Mouse (Mus musculus) lung, postnatal 4 days (tissue): ENCODE results near the gene Wwox.

ENCODE experiments used
- DNase-seq, 2 experiments: peaks; one replicate each; pipeline ENCODE4 v3.0.0; 2021

Wwox gene

DNA sequence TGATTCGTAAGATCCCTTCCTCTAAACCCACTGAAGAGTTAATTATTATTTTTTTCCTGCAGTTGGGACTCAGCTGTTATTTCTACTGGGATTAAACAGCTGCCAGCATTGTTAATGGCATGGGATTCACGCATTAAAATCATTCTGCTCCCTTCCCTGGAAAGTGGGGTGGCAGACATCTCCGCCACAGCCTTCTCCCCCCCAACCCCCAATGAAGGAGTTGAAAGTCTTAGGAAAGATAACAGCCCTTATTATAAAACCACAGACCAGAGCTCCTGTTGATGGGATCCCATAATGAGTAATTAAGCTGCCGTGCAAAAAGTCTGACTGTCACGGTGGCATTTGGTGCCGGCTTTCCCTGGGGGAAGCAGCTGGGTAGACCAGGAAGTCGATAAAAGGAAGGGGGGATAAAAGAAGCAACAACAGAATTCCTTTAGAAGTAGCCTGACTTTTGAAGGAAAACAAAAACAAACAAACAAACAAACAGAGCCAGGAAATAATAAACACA lies 694.3 kb downstream of the Wwox start:
- no peak for DNase-seq

DNA sequence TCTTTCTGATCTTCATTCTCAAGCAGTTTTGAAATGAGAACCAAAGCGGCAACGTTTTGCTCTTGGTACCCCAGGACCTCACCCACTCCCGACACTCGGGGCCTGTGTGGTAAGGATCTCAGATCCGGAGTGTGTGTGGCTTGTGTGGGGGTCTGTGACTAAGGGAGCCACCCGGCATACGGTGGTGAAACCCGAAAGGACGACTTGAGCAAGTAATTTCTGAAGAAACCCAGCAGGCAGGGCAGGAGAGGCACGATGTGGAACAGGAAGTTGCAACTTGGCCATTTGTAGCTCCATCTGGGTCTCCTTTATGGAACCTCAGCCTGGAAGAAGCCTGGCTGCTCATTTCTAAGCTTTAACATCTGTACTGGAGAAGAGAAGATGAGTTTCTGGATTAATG lies 697.4 kb downstream of the Wwox start:
- DNase-seq = no peak

DNA sequence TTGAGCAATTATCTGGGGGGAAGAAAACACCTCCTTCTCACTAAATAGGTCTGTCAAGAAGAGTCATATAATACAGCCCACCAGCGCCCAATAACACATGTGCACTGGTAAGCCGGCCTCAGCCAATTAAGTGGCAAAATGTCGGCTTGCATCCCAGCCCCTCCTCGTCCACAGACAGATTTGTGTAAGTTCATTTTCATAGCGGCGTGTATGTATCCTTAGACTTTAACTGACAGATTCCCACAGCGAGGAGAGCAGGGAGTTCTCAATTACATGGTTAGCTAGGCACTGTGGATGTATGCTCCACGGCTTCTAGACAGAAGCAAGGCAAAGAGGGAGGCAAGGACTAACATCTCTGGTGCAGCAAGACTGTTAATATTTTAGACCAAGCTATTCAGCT lies 702.2 kb downstream of the Wwox start:
- DNase-seq = no peak

DNA sequence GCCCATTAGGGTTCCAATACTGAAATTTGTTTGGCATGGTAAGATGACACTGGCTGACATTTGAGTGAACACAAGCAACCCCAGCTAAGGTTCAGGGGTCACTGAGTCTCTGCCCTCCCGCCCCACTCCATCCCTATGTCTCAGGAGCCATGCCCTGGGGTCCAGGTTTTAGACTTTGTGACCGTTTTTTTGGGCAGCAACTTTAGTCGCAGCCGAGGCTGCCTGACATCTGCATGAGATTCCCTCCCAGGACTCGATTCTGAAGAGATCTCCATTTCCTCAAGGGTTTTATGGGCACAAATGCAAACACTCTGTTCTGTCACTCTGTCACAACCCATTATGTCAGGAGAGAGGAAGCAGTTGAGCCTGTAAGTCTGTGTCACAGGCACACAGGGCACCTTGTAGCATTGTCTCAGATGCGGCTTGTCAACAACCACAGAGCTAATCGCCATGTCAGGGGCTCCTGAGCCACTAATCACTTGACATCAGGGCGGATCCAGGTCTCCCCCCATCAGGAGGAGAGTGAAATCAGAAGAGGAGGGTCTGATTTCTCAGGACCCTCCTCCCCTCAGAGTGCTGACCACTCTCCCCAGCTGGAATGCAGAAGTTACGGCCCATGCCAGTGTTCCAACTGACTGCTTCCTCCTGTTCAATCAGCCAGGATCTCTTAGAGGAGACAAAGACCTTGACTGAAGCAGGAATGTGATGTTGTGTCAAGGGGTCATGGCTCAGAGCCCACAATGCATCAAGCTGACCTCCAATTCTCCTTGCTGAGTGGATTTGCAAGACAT lies 704.3 kb downstream of the Wwox start:
- DNase-seq = no peak

DNA sequence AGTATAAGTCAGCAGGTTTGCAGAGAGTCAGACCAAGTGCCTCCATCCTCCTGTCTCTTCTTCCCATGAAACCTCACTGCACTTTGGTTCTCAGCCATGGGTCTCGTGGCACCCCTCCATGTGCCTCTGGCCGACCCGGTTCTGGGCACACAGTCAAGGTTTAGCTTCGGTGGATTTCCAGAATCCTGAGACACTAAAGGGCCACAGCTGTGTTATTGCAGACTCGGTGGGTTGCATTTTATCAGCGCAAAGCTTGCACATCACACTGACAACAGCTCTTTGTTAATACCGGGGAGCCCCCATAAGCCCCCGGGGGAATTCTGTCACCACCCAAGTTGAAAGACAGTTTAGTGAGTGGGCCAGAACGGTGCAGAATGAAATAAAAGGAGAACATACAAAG lies 707.6 kb downstream of the Wwox start:
- peak in 1 of 2 experiments; percentile 4 for DNase-seq

DNA sequence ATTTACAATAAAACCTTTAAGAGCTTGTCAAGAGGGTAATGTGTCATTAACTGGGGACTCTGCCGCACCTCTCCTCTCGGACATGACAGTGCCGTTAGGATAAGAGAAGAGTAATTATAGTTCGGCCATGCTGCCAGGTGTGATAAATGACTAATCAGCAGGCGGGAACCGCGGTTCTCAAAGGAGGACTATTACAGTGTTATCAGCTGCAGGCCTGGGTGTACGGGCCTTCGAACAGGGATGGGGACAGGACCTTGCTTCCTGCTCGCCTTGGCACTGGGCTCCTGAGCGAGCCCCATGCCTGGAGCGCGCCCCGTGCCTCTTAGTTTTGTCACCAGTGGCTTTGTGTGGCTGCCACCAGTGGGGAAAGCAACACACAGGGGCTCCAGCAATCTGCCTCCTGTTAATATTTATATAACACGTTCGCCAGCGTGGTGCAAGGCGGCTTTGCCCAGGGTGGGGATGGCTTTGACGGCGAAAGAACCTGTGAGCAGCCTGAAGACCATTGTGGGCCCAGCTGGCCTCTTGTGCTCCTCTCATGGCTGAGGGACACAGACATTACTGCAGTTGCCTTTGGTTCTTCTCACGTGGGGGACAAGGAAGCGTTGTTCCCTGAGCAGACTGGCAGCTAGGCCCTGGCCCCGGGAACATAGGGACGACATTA lies 711.1 kb downstream of the Wwox start:
- no peak for DNase-seq

DNA sequence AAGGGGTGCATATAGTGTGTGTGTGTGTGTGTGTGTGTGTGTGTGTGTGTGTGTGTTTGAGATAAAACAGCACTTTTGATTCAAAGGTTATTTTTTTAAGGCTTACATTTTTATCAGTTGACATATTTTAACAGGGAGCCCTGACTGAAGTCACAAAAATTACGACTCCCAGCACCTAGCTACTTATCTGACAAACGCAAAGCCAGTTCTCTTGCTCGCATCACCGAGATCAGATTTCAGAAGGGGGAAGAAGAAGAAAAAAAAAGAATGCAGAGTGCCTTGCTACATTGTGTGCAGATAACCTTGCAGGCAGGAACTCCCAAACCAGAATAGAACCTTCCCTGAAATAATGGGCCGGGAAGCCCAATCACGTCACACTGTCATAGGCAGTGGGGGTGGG lies 712.0 kb downstream of the Wwox start:
- no peak for DNase-seq

DNA sequence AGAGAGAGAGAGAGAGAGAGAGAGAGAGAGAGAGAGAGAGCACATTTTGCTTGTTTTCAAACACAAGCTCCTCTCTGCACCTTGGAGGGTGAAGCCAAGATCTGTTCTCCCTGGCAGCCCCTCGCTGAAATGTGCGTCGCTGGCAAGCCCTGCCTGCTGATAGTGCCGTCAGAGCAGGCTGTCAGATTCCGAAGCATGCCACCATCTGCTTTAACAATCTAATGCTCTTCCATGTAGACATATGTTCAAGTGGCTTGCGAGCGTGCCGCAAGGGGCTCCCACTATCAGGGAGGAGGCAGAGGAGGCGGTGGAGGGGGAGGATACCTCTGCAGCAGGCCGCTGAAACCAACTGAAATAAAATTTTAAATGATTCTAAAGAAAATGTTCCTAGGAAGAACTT lies 714.6 kb downstream of the Wwox start:
- no peak for DNase-seq

DNA sequence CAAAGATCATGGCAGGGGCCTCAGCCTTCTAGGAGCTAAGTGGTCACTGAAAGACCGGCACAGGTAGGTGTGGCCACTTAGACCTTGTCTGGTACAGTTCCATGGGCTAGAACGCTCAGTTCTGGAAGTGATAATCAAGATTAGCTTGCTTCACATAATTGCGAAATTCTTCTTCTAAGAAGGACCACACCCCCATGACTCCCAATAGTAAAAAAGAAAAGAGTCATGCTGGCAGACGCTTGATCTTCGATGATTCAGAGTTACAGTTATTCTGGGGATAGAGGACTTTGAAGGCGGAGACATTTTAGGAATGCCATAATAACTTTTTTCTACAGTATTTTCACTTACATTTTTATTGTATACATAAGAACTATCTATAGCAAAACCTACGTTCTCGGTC lies 716.7 kb downstream of the Wwox start:
- DNase-seq = no peak

DNA sequence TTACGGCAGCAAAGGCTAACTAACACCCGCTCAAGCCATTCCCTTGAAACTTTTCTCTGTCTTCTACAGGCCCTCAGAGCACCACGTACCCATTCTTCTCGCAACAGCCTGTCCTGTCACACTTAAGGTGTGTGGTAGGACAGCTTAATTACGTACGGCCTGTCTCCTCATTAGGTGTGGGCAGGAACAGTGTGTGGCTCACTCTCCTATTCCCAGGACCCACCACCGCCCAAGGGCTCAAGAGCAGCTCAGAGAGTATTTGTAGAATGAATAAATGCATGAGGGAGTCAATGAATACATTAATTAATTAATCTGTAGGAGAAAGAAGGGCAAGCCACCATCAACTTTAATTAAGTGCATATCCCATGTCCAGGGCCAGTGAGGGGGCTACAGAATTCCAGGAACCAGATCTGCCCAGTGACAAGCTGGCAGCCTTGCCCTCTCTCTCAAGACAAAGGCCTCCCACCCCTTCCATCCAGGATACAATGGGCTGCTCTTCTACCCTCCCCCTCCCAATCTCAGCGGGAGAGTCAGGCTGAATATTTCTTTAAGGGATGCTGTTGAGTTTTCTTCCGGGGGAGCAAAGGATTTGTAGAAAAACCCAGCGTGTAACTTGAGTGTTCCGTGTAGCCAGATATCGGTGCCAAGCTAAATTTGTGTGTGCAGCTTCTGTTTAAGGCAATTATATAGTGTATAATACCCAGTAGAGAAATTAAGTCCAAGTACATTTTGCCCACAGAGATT lies 718.7 kb downstream of the Wwox start:
- no peak for DNase-seq

DNA sequence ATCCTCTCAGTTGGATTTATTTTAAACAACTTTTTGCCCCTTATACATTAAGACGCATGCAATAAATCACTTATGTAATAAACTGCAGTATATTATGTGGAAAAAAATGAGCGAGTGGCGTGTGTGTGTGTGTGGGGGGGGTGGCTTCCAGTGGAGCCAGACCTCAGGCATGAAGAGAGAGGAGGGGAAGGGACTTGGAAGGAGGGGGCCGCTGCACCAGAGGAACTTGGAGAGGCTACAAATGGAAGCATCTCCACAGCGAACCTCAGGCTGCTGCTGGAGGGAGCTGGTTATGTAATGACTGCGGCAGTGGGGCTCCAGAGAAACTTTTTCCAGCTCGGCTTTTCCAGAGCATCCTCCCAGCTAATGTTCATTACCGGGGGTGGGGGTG lies 719.3 kb downstream of the Wwox start:
- no peak for DNase-seq

DNA sequence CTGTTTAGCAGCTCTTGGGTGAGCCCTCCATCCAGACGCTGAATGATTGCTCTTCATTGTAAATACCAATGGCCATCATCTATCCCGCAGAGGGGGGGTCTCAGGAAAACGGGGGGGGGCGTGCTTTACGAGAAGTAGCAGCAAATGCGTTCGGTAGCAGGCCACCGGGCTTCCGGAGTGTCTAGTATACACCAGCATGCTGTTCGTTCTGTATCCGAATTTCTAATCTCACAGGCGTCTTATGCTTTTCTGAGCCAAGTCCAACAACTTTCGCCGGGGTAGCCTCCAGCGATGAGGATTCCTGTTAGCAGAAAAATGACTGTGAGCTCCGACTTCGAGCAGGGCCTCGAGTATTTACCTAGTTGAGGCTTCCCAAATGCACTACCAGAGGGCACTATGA lies 719.8 kb downstream of the Wwox start:
- peak in 1 of 2 experiments; percentile 24 for DNase-seq

DNA sequence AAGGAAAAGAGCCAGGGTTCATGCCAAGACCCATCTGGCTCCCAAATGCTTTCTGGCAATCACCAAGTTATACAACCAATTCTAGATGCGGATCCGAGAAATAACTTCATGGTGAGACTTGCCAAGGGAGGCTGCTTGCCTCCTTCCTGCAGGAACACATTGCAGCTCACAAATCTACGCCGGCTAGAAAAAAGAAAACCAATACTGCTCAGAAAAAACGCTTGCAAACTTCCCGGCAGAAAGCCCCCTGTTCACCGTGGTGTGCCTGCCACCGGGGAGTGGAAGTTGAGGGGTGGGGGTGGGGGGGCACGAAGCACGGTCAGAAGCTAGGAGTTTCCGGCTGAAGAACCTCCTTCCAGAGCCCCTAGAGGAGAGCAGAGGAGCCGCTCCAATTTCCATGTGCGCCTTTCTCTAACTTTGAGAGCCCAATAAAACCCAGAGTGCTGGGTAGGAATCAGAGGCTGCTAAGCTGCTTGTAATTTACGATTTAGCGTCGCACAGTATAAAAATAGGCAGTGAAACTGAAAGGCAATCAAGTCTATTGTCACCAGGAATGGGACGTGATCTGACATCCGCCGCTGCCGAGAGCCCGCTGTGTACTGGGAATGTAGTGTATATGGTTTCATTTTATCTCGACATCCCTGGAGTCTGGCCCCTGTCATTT lies 720.4 kb downstream of the Wwox start:
- peak; percentile 42 to 46 for DNase-seq

DNA sequence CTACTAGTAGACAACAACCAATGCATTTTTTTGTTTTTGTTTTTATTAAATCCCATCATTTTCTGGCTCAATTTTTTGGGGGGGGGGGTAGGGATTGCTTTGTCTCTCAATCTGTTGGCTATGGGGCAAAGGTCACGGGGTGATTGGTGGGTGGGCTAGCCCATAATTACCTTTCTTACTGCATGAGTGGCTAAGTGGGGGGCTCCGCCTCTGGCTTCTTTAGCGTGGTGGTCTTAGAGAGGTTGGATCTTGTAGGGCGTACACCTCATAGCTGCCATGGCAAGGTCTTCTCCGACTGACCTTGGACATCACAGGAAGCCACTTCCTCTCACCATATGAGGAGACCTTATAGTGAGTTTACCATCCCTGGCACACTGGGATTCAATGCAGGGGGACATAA lies 721.0 kb downstream of the Wwox start:
- DNase-seq = no peak

DNA sequence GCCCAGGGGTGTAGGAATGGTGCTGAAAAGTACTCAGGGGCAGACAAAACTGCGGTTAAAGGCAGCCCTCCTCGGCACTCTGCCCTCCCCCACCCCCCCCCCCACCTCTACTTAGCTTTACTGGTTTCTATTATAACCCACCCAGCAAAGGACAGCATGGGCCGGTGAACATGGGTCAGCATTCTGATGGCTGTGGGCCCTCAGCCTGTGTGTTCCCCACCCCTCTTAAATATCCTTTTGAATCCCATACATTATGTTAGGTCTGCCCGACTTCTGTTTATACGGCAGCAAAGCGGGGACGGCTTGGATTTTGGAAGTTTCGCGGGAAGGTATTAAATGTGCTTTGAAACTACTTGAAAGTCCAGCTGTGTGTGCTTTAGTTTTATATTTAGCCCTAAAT lies 722.1 kb downstream of the Wwox start:
- DNase-seq = no peak

DNA sequence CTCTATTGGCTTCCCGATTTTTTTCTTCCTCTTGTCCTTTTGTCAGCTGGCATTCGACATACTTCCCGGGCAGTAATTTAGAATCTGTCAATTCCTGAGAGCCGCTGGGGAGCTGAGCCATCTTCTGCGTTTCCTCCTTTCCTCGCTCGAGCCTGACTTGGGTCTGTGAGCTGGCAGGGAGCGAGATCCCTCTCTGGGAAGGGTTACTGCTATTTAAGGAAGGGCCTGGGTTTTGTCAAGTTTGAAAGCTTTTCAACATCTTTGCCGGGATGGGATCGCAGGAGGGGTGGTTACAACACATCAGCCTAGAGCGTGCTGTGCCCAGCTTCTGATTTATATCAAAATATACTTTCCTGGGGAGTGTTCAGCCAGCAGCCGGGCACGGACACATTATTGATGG lies 725.4 kb downstream of the Wwox start:
- peak in 1 of 2 experiments; percentile 39 for DNase-seq

DNA sequence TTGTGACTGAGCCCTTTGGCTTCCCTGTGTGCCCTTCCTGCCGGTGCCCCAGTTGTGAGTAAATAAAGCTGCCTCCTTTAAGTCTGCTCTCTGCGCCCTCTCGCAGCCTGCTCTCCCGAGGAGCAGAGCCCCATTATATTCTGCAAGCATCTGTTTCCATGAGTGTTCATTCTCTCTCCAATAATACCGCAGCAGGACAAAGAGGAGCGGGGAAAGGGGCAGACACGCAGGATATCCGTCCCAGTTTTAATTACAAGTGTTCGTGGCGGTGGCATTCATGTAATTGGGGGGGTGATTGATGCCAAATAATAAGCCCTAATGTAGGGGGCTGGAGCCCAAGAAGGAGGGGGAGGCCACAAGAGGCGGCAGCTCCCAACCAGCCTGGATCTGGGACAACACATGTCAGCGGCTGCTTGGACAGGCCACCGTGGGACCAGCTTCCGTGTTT lies 734.2 kb downstream of the Wwox start:
- DNase-seq = no peak

DNA sequence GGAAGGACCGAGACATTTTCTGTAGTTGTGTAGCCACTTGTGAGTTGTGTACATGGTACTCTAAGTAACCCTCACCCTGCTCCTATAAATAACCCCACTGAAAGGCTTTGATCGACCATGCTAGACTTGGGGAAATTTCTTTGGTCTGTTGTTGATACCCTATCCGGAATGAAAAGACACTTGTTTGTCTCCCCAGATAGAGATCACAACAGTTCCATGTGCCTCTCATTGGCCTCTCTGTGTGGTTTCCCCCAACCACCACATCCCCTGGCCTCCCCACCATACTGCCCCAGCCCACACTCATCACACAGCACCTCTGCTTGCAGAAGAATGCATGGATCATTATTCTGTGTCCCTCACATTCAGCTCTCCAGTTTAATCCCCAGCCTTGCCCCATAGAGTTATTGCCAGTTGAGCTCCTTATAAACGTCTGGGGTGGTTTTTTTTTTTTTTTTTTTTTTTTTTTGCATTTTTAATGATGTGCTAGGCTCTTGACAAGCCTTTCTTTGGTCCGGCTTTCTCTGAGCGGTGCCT lies 746.0 kb downstream of the Wwox start:
- DNase-seq = peak in 1 of 2 experiments; percentile 41

DNA sequence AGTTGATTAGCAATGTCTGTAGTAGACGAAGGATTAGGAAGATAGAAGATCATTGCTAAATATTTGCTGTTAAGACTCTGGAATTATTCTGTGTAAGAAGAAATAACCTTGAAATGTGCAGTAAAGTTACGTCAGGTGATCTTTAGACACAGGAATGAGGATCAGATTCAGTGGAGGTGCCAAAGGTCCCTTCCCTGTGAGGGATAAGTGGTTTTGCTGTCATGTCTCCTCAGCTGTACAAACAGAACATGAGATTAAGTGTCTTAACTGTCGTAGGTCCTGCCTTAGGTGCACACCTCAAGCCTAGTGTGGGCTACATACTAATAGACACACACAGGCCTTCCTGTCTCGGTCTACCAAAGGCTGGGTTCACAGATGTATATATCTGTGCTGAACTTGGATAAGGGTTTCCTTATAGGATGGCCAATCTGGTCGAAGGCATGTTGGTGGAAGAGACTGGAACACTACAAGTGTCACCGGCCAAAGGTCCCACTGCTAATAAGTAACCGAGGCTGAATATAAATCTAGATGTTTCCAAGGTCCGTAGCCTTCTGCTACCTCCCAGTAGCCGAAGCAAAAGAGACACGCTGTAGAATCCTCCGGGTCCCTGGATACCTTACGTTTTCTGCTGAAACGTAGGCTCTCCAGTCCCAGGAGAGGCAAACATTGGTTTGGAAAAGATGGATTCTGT lies 746.8 kb downstream of the Wwox start:
- DNase-seq = no peak

DNA sequence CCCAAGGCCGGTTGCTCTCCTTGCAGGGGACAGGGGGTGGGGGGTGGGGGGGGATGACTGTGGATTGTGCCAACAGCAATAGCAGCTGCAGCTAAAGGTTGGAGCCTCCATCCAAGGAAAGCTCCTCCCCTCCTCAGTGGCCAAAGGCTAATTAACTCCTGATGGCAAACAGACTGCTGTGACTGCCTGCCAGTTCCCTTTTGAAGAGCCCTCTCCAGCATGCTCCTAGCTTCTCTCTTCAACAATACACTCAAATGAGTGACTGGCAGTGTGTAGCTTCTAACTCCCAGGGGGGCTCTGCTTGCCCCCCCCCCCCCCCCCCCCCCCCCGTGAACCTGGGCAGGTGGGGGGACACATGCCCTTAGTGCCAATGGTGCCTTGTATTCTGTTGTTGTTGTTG lies 747.4 kb downstream of the Wwox start:
- no peak for DNase-seq

DNA sequence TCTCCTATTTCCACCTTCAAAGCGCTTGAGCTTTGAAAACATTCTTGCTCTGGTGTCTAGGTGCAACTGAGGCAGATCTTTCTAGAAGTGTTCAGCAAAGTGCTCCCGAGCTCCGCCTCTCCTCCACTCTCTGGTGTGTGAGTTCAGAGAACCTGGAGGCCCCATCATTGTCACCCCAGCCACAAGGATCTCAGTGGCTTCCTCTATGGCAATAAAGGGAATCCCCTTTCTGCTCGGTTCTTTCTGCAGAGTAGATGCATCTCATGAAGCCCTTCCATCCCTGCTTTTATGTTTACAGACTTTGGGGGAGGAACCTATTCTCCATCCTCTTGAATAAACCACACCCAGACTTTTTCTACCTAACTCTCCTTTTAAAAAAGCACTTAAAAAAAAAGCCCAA lies 749.0 kb downstream of the Wwox start:
- no peak for DNase-seq

DNA sequence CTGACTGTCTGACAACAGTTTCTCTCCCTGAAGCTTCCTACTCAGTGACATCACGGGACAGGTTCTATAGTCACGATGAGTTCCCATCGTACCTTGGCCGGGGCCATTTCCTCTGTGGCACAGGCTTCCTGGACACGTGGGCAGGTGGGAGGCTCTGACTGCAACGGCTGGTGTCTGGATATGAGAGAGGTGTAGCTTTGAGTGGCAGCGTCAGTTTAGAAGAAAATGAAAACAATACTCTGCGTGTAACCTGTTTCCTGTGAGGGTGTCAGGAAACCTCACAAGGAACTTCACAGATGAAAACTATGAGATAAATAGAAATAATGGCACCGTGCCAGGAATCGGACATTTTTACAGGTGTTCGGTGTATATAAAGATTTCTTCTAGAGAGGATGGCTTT lies 750.4 kb downstream of the Wwox start:
- no peak for DNase-seq
